Mouse (Mus musculus) forebrain, embryonic 10.5 days (tissue): ENCODE measurements around the gene Rpgrip1. TPM values are rescaled to one million over a fixed set of nuclear protein-coding genes. Genes with fewer than 3 reads are reported as not detected.
"Not testable (repeated sequence)": the region's sequence is repeated elsewhere in the genome, so short reads cannot be mapped to it uniquely, and the experiment has no call there.

Source experiments
- DNase-seq: peaks from one replicate; pipeline ENCODE4 v3.0.0-alpha.2; 2017; ENCODE audit warnings: low spot score; ENCODE audit errors: extremely low spot score
- H3K27ac ChIP-seq: fragments of 300-500 bp; sonication (generic); 2 replicates; pipeline ENCODE4 v1.5.1; 2016; ENCODE audit warnings: mild to moderate bottlenecking
- H3K27me3 ChIP-seq: fragments of 300-500 bp; sonication (generic); 2 replicates; pipeline ENCODE4 v1.6.1; 2016; ENCODE audit warnings: mild to moderate bottlenecking; ENCODE audit not compliant: poor library complexity, severe bottlenecking
- H3K36me3 ChIP-seq: fragments of 300-500 bp; sonication (generic); replicated peaks from 2 replicates; pipeline ENCODE4 v1.6.1; 2016; ENCODE audit warnings: mild to moderate bottlenecking, moderate library complexity
- H3K4me1 ChIP-seq: fragments of 300-500 bp; sonication (generic); 2 replicates; pipeline ENCODE4 v1.6.1; 2016
- H3K4me3 ChIP-seq: fragments of 300-500 bp; sonication (generic); 2 replicates; pipeline ENCODE4 v1.5.1; 2016; ENCODE audit warnings: mild to moderate bottlenecking, moderate library complexity
- H3K9me3 ChIP-seq: fragments of 300-500 bp; sonication (generic); 2 replicates; pipeline ENCODE4 v1.6.1; 2016; ENCODE audit warnings: mild to moderate bottlenecking, moderate library complexity
- WGBS: fragments of 180-500 bp; shearing (Covaris S2); methylation state at CpG from one replicate; pipeline ENCODE4 v1.1.7; 2016; 5-methylcytosine and 5-hydroxymethylcytosine counted together
- polyA plus RNA-seq: library from polyadenylated mRNA; unstranded; fragments of >200 nt; fragmentation: Nextera tagmentation; extraction: Ambion mirVana; gene quantifications from 2 replicates; pipeline ENCODE4 v1.2.1, GENCODE M21; 2016

Gene Rpgrip1
- 130 and 134 TPM in 2 replicates for polyA plus RNA-seq

DNA sequence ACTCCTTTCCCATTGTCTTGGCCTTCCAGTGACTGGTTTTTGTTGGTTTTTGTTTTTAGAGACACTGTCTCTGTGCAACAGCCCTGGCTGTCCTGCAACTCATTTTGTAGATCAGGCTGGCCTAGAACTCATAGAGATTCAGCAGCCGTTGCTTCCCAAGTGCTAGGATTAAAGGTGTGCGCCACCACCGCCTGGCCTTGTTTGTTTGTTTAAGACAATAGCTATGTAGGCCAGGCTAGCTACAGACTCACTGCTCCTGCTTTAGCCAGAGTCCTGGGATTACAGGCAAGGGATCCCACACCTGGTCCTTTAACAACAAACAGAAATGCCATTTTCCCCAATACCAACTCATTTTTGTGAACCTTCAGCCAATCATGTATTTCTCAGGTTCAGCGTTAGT, at the start of gene Rpgrip1:
TSS of gene Rpgrip1 (plus strand) at position 359 of the 400 bp plus-strand sequence.
- DNase-seq, result no peak

DNA sequence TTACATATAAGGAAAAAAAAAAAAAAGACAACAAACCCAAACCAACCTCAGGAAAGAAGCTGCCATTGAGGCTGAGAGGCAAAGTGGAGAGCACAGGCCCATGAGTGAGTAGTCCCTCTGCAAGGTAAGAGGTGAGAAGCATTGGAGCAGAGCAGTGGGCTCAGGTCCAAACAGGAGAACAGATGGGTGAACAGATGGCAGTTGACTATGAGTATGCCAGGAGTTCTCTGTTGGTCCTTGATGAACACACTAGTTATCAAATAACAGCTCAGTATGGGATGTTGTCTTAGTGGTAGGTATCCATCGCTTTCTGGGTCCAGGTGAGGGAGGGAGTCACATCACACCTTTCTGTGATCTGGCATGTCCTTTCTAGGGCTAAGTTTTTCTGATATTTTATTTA, 49.7 kb upstream of the Rpgrip1 start:
- 74% methylated on average over 1 of the region's 1 CpGs for WGBS
- Histone ChIP-seq H3K27me3 (no peaks in the 10 kb centered on the region), H3K4me1 (no peaks in the 10 kb centered on the region), H3K36me3 (no peaks in the 10 kb centered on the region), H3K4me3 (no peak overlapping the region), H3K27ac (no peak overlapping the region), H3K9me3 (no peaks in the 10 kb centered on the region)
- DNase-seq, result no peak

More for the DNA sequence above, at the start of gene Rpgrip1:
- no peaks in the 10 kb centered on the region for H3K9me3 ChIP-seq
- H3K27me3 ChIP-seq, result no peaks in the 10 kb centered on the region
- 0 out of 2 replicates have a peak, but pooled peaks cover 9% of the 10 kb centered on the region for H3K4me1 ChIP-seq
- 87% methylated on average over 4 of the region's 4 CpGs for WGBS
- no peak within 1 kb of the TSS for H3K4me3 ChIP-seq
- H3K36me3 ChIP-seq, result no peaks in the 10 kb centered on the region
- H3K27ac ChIP-seq, result no peak within 1 kb of the TSS

DNA sequence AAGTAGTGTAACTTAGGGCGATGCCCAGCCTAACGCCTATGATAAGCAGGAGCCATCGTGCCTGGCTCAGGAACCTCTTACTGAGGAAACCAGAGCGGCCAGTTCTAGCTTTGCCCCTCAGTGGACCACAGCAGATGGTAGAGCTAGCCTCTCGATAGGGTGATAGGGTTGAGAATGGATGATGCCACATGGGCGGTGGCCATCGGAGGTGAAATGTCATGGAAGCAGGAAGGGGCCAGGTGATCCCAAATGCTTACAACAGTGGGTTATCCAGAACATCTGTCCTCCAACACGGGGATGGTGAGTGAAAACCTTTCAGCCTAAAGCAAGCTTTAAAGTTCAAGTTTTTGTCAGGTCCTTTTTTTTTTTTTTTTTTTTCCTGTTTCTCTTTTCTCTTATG, 48.7 kb upstream of the Rpgrip1 start:
- 90% methylated on average over 8 of the region's 8 CpGs for WGBS
- no peak overlapping the region for H3K27ac ChIP-seq
- no peak overlapping the region for H3K4me3 ChIP-seq
- H3K27me3 ChIP-seq, result no peaks in the 10 kb centered on the region
- no peak for DNase-seq
- H3K4me1 ChIP-seq, result no peaks in the 10 kb centered on the region
- H3K36me3 ChIP-seq, result no peaks in the 10 kb centered on the region
- H3K9me3 ChIP-seq, result no peaks in the 10 kb centered on the region

DNA sequence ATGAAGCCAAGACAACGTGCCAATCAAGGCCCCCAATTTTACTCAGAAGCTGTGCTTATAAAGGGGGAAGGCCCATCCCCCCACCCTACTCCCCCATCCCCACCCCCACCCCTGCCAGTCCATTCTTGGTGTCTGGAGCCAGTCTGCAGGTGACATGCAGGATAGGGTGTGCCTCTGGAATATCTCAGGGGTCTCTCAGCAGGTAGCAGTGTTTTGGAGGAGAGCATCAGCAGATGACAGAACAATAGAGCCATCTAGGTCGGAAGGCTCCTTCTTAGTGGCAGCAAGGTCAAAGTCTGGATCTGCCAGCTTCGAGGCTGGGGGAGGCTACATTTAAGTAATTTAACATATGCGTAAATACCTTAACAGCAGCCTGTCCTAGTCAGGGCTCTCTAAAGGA, 44.4 kb upstream of the Rpgrip1 start:
- Histone ChIP-seq H3K9me3 (no peaks in the 10 kb centered on the region), H3K4me3 (no peak overlapping the region), H3K27ac (no peak overlapping the region), H3K27me3 (no peaks in the 10 kb centered on the region), H3K4me1 (no peaks in the 10 kb centered on the region), H3K36me3 (peaks cover 11% of the 10 kb centered on the region)
- no peak for DNase-seq
- WGBS, result 62% methylated on average over 4 of the region's 4 CpGs

DNA sequence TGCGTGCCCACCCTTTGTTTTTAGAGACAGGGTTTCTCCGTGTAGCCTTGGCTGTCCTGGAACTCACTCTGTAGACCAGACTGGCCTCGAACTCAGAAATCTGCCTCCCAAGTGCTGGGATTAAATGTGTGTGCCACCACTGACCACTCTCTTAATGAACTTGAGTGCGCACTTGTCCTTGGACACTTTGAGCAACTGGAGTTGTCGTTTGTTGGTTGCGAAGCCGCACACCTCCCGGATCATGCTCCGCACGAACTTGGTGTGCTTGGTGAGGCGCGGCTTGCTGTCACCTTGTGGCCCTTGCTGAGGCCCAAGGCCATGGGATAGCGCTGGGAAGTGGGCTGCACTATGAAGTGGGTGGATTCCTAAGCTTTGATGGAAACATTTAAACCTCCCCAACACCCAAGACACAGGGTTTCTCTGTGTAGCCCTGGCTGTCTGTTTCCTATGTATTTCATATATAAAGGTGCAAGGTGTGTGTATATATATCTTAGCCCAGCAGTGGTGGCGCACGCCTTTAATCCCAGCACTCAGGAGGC, 38.8 kb upstream of the Rpgrip1 start:
- no peak for DNase-seq
- Histone ChIP-seq H3K36me3 (peaks cover 66% of the 10 kb centered on the region), H3K27ac (no peak overlapping the region), H3K27me3 (no peaks in the 10 kb centered on the region), H3K9me3 (no peaks in the 10 kb centered on the region), H3K4me3 (no peak overlapping the region), H3K4me1 (no peaks in the 10 kb centered on the region)
- WGBS, result 93% methylated on average over 15 of the region's 15 CpGs

DNA sequence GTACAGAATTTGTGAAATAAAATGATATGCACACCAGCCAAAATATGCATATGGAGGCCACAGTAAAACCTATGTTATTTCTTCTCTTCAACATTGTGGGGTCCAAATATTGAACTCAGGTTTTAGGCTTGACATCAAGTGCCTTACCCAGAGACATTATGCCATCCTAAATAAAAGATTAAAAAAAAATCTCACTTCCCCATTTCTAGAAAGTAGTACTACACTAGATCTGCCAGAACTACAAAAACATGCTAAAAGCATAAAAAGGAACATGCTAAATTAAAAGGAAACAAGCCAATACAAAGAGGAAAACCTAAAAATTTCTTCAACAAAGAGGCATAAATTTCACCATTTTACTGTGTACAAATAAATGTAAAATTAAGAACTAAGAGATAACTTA, 27.4 kb upstream of the Rpgrip1 start:
- H3K27me3 ChIP-seq, result no peaks in the 10 kb centered on the region
- no peak overlapping the region for H3K4me3 ChIP-seq
- H3K4me1 ChIP-seq, result no peaks in the 10 kb centered on the region
- DNase-seq, result no peak
- no peak overlapping the region for H3K27ac ChIP-seq
- H3K9me3 ChIP-seq, result no peaks in the 10 kb centered on the region
- H3K36me3 ChIP-seq, result peaks cover 99% of the 10 kb centered on the region

- Histone ChIP-seq H3K27ac (no peak overlapping the region), H3K36me3 (peaks cover 92% of the 10 kb centered on the region), H3K27me3 (no peaks in the 10 kb centered on the region), H3K4me3 (no peak overlapping the region), H3K4me1 (no peaks in the 10 kb centered on the region), H3K9me3 (no peaks in the 10 kb centered on the region)
- WGBS, result 96% methylated on average over 1 of the region's 1 CpGs
- DNase-seq, result no peak
Observed at GRCm38 (mm10) chr14:52094533-52094932, 16.0 kb upstream of the Rpgrip1 start.

DNA sequence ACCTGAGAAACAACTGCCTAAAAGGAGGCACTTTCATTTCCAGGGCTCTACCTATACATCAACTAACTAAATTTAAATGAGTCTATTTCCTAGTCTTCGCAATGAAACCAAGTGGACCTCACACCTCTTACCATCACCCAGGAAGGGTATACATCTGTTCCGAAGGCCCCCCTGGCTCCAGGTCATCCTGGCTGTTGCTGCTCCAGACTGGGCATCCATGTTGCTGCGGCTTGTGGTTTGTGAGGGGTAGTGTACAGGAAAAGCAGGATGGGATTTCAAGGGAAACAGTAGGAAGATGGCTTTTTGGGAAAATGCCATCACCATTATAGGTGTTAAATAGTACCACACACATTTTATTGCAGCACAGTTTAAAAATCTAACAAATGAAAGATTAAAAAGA, 13.3 kb upstream of the Rpgrip1 start:
- H3K9me3 ChIP-seq, DNase-seq, H3K27ac ChIP-seq, H3K4me3 ChIP-seq, H3K27me3 ChIP-seq: not testable (repeated sequence)
- WGBS, result 99% methylated on average over 3 of the region's 3 CpGs
- peaks cover 92% of the 10 kb centered on the region for H3K36me3 ChIP-seq
- H3K4me1 ChIP-seq, result peaks cover 23% of the 10 kb centered on the region

DNA sequence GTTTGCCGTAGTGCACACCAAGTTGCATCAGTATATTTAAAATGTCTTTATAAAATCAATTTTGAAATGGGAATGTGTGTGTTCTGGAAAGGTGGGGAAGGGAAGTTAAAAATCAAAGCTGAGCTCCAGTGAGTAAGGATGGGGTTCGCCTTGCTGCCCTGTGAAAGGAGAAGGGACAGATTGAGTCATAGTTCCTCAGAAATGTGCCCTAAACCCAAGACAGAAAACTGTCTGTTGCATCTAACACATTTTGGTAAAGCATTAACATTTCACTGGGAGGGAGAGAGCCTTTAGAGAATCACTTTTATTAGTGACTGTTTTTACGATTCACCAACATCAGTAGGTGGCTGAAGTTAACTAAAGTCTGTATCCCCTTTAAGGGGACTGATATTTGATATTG, 12.1 kb upstream of the Rpgrip1 start:
- 88% methylated on average over 3 of the region's 3 CpGs for WGBS
- not testable (repeated sequence) for H3K9me3 ChIP-seq, H3K4me3 ChIP-seq, DNase-seq, H3K27ac ChIP-seq, H3K27me3 ChIP-seq
- H3K4me1 ChIP-seq, result peaks cover 30% of the 10 kb centered on the region
- peaks cover 83% of the 10 kb centered on the region for H3K36me3 ChIP-seq

DNA sequence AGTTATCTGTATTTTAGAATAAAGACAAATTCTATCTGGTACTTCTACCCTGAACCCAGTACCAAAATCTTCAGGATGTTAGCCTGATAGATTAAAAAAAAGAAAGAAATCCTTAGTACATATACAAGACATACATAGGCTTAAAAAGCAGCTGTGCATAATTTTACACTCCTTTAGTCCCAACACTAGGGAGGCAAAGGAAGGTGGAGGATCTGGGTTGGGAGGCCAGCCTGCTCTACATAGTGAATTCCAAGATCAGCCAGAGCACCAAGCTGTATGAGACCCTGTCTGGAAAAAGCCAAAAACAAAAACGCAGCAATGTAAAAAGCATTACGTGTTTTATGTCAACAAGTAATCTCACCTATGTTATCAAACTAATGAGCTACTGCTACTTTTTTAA, 10.9 kb upstream of the Rpgrip1 start:
- Histone ChIP-seq H3K4me3 (no peak overlapping the region), H3K27me3 (no peaks in the 10 kb centered on the region), H3K36me3 (peaks cover 71% of the 10 kb centered on the region), H3K9me3 (no peaks in the 10 kb centered on the region), H3K27ac (no peak overlapping the region), H3K4me1 (peaks cover 34% of the 10 kb centered on the region)
- no peak for DNase-seq
- WGBS, result 95% methylated on average over 2 of the region's 2 CpGs

DNA sequence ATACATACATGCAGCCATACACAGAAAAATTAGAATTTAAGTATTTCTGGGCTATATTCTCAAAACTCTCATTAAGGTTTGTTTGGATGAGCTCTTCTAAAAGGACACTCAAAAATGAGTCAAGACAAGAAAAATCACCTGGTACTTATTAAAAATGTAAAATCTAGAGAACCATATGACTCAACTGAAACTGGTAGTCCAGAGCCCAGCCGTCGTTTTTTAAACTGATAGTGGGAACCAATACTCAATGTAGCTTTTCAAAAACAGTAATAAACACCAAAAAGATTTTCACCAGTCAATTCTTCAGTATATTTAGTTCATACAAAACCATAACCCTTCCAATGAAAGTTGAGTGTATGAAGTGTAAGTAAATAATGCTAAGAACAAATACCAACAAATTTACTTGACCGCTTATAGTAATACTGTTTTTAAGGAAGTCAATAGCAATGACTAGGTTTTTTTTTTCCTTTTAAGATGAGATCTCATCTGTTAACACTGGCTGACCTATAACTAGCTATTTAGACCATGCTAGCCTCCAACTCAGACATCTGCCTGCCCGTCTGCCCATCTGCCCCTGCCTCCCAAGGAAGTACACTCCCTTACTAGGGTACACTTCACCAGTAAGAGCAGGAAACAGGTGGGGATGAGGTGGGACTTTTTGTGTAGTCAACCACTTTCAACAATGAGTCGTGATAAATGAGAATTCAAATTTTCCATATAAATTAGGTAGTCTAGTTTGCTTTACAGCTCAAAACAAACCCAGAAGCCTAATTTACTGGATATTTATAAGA, 10.1 kb upstream of the Rpgrip1 start:
- Histone ChIP-seq H3K9me3 (no peaks in the 10 kb centered on the region), H3K27me3 (no peaks in the 10 kb centered on the region), H3K27ac (no peak overlapping the region), H3K4me3 (peak overlapping the region; percentile 92; the same call in 1 of the 2 replicates), H3K4me1 (peaks cover 39% of the 10 kb centered on the region), H3K36me3 (peaks cover 63% of the 10 kb centered on the region)
- DNase-seq, result no peak
- 86% methylated on average over 5 of the region's 5 CpGs for WGBS

DNA sequence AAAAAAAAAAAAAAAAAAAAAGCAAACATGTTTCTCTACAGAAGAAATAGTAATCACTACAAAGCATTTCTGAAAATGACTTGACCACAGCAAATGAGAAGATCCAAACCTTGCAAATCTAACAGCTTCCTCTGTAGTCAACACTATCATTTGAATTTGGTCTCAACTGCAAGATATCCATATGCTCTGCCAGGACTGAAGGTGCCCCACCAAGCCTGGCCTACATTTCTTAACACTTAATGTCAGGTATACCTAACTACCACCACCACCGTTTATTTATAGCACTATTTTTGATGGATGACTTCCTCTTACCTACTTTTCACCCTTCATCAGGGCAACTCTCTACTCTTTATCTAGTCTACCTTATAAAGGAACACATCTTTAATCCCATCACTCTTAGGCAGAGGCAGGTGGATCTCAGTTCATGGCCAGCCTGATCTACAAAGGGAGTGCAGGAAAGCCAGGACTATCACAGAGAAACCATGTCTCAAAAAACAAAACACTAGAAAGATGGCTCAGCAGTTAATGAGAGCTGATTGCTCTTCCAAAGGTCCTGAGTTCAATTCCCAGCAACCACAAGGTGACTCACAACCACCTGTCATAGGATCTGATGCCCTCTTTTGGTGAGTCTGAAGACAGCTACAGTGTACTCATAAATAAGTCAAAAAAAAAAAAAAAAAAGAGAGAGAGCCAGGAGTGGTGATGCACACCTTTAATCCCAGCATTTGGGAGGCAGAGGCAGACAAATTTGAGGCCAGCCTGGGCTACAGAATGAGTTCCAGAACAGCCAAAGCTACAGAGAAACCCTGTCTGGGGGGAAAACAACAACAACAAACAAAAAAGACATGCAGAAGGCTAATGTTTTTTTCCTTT, 9.0 kb upstream of the Rpgrip1 start:
- H3K9me3 ChIP-seq, result no peaks in the 10 kb centered on the region
- peak overlapping the region; percentile 92 for H3K4me3 ChIP-seq
- 94% methylated on average over 1 of the region's 1 CpGs for WGBS
- no peaks in the 10 kb centered on the region for H3K27me3 ChIP-seq
- H3K4me1 ChIP-seq, result peaks cover 42% of the 10 kb centered on the region
- DNase-seq, result no peak
- H3K27ac ChIP-seq, result no peak overlapping the region
- peaks cover 51% of the 10 kb centered on the region for H3K36me3 ChIP-seq

DNA sequence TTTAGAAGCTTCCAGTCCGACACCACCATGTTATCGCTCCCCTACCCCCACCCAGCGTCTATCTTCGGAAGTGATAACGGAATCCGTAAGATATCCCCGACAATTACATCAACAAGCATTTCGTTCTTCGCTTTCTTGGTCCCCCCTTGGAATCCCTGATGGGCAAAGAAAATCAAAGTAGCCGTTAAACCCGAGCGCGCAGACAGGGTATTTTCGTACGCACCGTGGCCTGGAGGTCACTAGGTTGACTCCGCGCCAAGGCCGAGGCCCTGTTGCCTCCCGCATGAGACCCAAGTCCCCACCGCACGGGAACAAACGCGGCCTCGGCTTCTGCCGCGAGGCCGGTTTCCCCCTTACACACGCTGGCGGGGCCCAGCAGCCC, 7.0 kb upstream of the Rpgrip1 start:
- Histone ChIP-seq H3K36me3 (peaks cover 38% of the 10 kb centered on the region), H3K27ac (peak overlapping the region; percentile 98), H3K4me3 (peak overlapping the region; percentile 92), H3K9me3 (no peaks in the 10 kb centered on the region), H3K4me1 (peaks cover 48% of the 10 kb centered on the region), H3K27me3 (no peaks in the 10 kb centered on the region)
- under 1% methylated on average over 30 of the region's 30 CpGs for WGBS
- no peak for DNase-seq
